Mouse (Mus musculus) MEL (cell line): ENCODE measurements around the gene Sphk2. TPM values are rescaled to one million over a fixed set of nuclear protein-coding genes. Genes with fewer than 3 reads are reported as not detected.

ENCODE experiments used
- DNase-seq: peaks from one replicate; pipeline ENCODE4 v3.0.0; 2011; ENCODE audit warnings: low read depth, low spot score
- H3K27ac ChIP-seq: 2 replicates; pipeline ENCODE4 v1.5.1; 2012; ENCODE audit warnings: low read depth, mild to moderate bottlenecking, control low read depth, low read length, moderate library complexity; ENCODE audit not compliant: control insufficient read depth
- H3K27me3 ChIP-seq, 2 experiments: fragments of 150-350 bp in 1 of 2; sonication (generic) in 1 of 2; 2 replicates each; pipeline ENCODE4 v1.6.1; 2012; ENCODE audit warnings: low read length in 2 of 2, mild to moderate bottlenecking in 2 of 2, improper control_type of control experiment in 1 of 2, moderate library complexity in 1 of 2; ENCODE audit not compliant: insufficient read depth in 2 of 2, control insufficient read depth in 1 of 2
- H3K36me3 ChIP-seq, 2 experiments: 2 replicates each; pipeline ENCODE4 v1.6.1; 2012 to 2014; ENCODE audit warnings: low read length in 2 of 2, improper control_type of control experiment in 1 of 2, inconsistent platforms in 1 of 2, mild to moderate bottlenecking in 1 of 2; ENCODE audit not compliant: insufficient read depth in 2 of 2, control insufficient read depth in 1 of 2
- H3K4me1 ChIP-seq, 2 experiments: fragments of 150-350 bp in 1 of 2; sonication (generic) in 1 of 2; 2 replicates each; pipeline ENCODE4 v1.6.1; 2012; ENCODE audit warnings: low read length in 2 of 2, improper control_type of control experiment in 1 of 2, mild to moderate bottlenecking in 1 of 2; ENCODE audit not compliant: insufficient read depth in 2 of 2, control insufficient read depth in 1 of 2
- H3K4me3 ChIP-seq, 2 experiments: fragments of 150-350 bp in 1 of 2; sonication (generic) in 1 of 2; 2 replicates each; pipeline ENCODE4 v1.5.1; 2012; ENCODE audit warnings: low read depth in 2 of 2, low read length in 2 of 2, mild to moderate bottlenecking in 2 of 2, moderate library complexity in 2 of 2, control low read depth in 1 of 2, improper control_type of control experiment in 1 of 2; ENCODE audit not compliant: control insufficient read depth in 1 of 2, insufficient read depth in 1 of 2
- H3K79me2 ChIP-seq: 2 replicates; pipeline ENCODE4 v1.6.1; 2012; ENCODE audit warnings: mild to moderate bottlenecking, low read length, moderate library complexity; ENCODE audit not compliant: control insufficient read depth, poor library complexity, insufficient read depth
- H3K9ac ChIP-seq: 2 replicates; pipeline ENCODE4 v1.6.1; 2012; ENCODE audit warnings: low read depth, mild to moderate bottlenecking, control low read depth, low read length, moderate library complexity; ENCODE audit not compliant: control insufficient read depth, poor library complexity, severe bottlenecking
- H3K9me3 ChIP-seq: fragments of 150-350 bp; sonication (generic); replicated peaks from 2 replicates; pipeline ENCODE4 v1.6.1; 2012; ENCODE audit warnings: mild to moderate bottlenecking, low read length, improper control_type of control experiment, moderate library complexity; ENCODE audit not compliant: insufficient read depth
- BHLHE40 ChIP-seq: IDR thresholded peaks from 2 replicates; pipeline ENCODE4 v1.6.1; 2012; ENCODE audit warnings: low read depth, mild to moderate bottlenecking, inconsistent platforms, low read length, improper control_type of control experiment, borderline replicate concordance
- CHD1 ChIP-seq: IDR thresholded peaks from 2 replicates; pipeline ENCODE4 v1.6.1; 2012; ENCODE audit warnings: low read depth, mild to moderate bottlenecking, inconsistent platforms, low read length, improper control_type of control experiment
- CHD2 ChIP-seq: IDR thresholded peaks from 2 replicates; pipeline ENCODE4 v1.6.1; 2011; ENCODE audit warnings: low read length, improper control_type of control experiment
- ELF1 ChIP-seq: IDR thresholded peaks from 2 replicates; pipeline ENCODE4 v1.6.1; 2014; ENCODE audit warnings: low read depth, mild to moderate bottlenecking, inconsistent platforms, low read length, improper control_type of control experiment, moderate library complexity
- EP300 ChIP-seq, 2 experiments: IDR thresholded peaks; 2 replicates each; pipeline ENCODE4 v1.6.1; 2011; ENCODE audit warnings: improper control_type of control experiment in 2 of 2, low read length in 2 of 2, low read depth in 1 of 2, mild to moderate bottlenecking in 1 of 2
- ETS1 ChIP-seq: IDR thresholded peaks from 2 replicates; pipeline ENCODE4 v1.6.1; 2012; ENCODE audit warnings: low read depth, mild to moderate bottlenecking, inconsistent platforms, low read length, improper control_type of control experiment, moderate library complexity
- GATA1 ChIP-seq: IDR thresholded peaks from 2 replicates; pipeline ENCODE4 v1.6.1; 2011; ENCODE audit warnings: low read depth, low read length, improper control_type of control experiment
- HCFC1 ChIP-seq: IDR thresholded peaks from 2 replicates; pipeline ENCODE4 v1.6.1; 2012; ENCODE audit warnings: low read depth, mild to moderate bottlenecking, inconsistent platforms, low read length, improper control_type of control experiment, moderate library complexity
- JUND ChIP-seq: IDR thresholded peaks from 2 replicates; pipeline ENCODE4 v1.6.1; 2011; ENCODE audit warnings: low read depth, mild to moderate bottlenecking, improper control_type of control experiment, low read length
- KAT2A ChIP-seq: conservative IDR thresholded peaks from 2 replicates; pipeline ENCODE4 v1.6.1; 2012; ENCODE audit warnings: low read depth, low read length, improper control_type of control experiment, inconsistent platforms
- MAX ChIP-seq: IDR thresholded peaks from 2 replicates; pipeline ENCODE4 v1.6.1; 2011; ENCODE audit warnings: low read length, improper control_type of control experiment
- MAZ ChIP-seq: IDR thresholded peaks from 2 replicates; pipeline ENCODE4 v1.6.1; 2012; ENCODE audit warnings: low read depth, mild to moderate bottlenecking, inconsistent platforms, low read length, improper control_type of control experiment
- MEF2A ChIP-seq: IDR thresholded peaks from 2 replicates; pipeline ENCODE4 v1.6.1; 2014; ENCODE audit warnings: low read depth, mild to moderate bottlenecking, inconsistent platforms, low read length, improper control_type of control experiment; ENCODE audit not compliant: poor library complexity, insufficient replicate concordance, severe bottlenecking; ENCODE audit errors: extremely low read depth
- MXI1 ChIP-seq: IDR thresholded peaks from 2 replicates; pipeline ENCODE4 v1.6.1; 2011; ENCODE audit warnings: mild to moderate bottlenecking, low read depth, low read length, improper control_type of control experiment
- MYB ChIP-seq: IDR thresholded peaks from 2 replicates; pipeline ENCODE4 v1.6.1; 2011; ENCODE audit warnings: mild to moderate bottlenecking, low read depth, low read length, improper control_type of control experiment
- MYC ChIP-seq: IDR thresholded peaks from 2 replicates; pipeline ENCODE4 v1.6.1; 2011; ENCODE audit warnings: low read depth, mild to moderate bottlenecking, low read length, improper control_type of control experiment, moderate library complexity
- NELFE ChIP-seq: IDR thresholded peaks from 2 replicates; pipeline ENCODE4 v1.6.1; 2011; ENCODE audit warnings: low read depth, low read length, improper control_type of control experiment
- NRF1 ChIP-seq: IDR thresholded peaks from 2 replicates; pipeline ENCODE4 v1.6.1; 2014; ENCODE audit warnings: low read depth, mild to moderate bottlenecking, inconsistent platforms, low read length, improper control_type of control experiment, moderate library complexity; ENCODE audit not compliant: poor library complexity, insufficient read depth, severe bottlenecking
- POLR2A ChIP-seq, 2 experiments: IDR thresholded peaks; 2 replicates each; pipeline ENCODE4 v1.6.1; 2011 to 2012; ENCODE audit warnings: low read length in 2 of 2, mild to moderate bottlenecking in 2 of 2, control low read depth in 1 of 2, improper control_type of control experiment in 1 of 2, low read depth in 1 of 2, moderate library complexity in 1 of 2; ENCODE audit not compliant: control insufficient read depth in 1 of 2, insufficient read depth in 1 of 2, poor library complexity in 1 of 2
- POLR2AphosphoS2 ChIP-seq: IDR thresholded peaks from 2 replicates; pipeline ENCODE4 v1.6.1; 2011; ENCODE audit warnings: low read length, improper control_type of control experiment
- POLR2AphosphoS5 ChIP-seq: IDR thresholded peaks from 2 replicates; pipeline ENCODE4 v1.6.1; 2012; ENCODE audit warnings: low read depth, borderline replicate concordance, mild to moderate bottlenecking, inconsistent platforms, low read length, moderate library complexity, mixed read lengths
- RAD21 ChIP-seq: IDR thresholded peaks from 2 replicates; pipeline ENCODE4 v1.6.1; 2011; ENCODE audit warnings: mild to moderate bottlenecking, low read depth, low read length, improper control_type of control experiment
- SIN3A ChIP-seq: IDR thresholded peaks from 2 replicates; pipeline ENCODE4 v1.6.1; 2012; ENCODE audit warnings: low read length, improper control_type of control experiment, inconsistent platforms
- SMC3 ChIP-seq: IDR thresholded peaks from 2 replicates; pipeline ENCODE4 v1.6.1; 2011; ENCODE audit warnings: low read depth, low read length, improper control_type of control experiment
- TAL1 ChIP-seq: IDR thresholded peaks from 2 replicates; pipeline ENCODE4 v1.6.1; 2012; ENCODE audit warnings: mild to moderate bottlenecking, inconsistent platforms, low read length, moderate library complexity, mixed read lengths
- TBP ChIP-seq: IDR thresholded peaks from 2 replicates; pipeline ENCODE4 v1.8.0; 2011; ENCODE audit warnings: low read depth, low read length, improper control_type of control experiment
- TCF12 ChIP-seq: IDR thresholded peaks from 2 replicates; pipeline ENCODE4 v1.6.1; 2014; ENCODE audit warnings: low read depth, mild to moderate bottlenecking, inconsistent platforms, low read length, improper control_type of control experiment, moderate library complexity
- UBTF ChIP-seq: IDR thresholded peaks from 2 replicates; pipeline ENCODE4 v1.6.1; 2012; ENCODE audit warnings: low read depth, mild to moderate bottlenecking, inconsistent platforms, low read length, improper control_type of control experiment, moderate library complexity, borderline replicate concordance; ENCODE audit not compliant: insufficient read depth
- USF1 ChIP-seq: IDR thresholded peaks from 2 replicates; pipeline ENCODE4 v1.6.1; 2014; ENCODE audit warnings: low read depth, mild to moderate bottlenecking, inconsistent platforms, low read length, improper control_type of control experiment, moderate library complexity
- USF2 ChIP-seq, 2 experiments: IDR thresholded peaks; 2 replicates each; pipeline ENCODE4 v1.6.1; 2011 to 2012; ENCODE audit warnings: improper control_type of control experiment in 2 of 2, low read length in 2 of 2, borderline replicate concordance in 1 of 2, inconsistent platforms in 1 of 2, low read depth in 1 of 2, mild to moderate bottlenecking in 1 of 2; ENCODE audit not compliant: insufficient read depth in 1 of 2
- ZKSCAN1 ChIP-seq: IDR thresholded peaks from 2 replicates; pipeline ENCODE4 v1.6.1; 2012; ENCODE audit warnings: low read depth, mild to moderate bottlenecking, inconsistent platforms, low read length, improper control_type of control experiment, moderate library complexity
- ZMIZ1 ChIP-seq: IDR thresholded peaks from 2 replicates; pipeline ENCODE4 v1.6.1; 2012; ENCODE audit warnings: low read depth, mild to moderate bottlenecking, inconsistent platforms, low read length, improper control_type of control experiment, moderate library complexity
- ZNF384 ChIP-seq: IDR thresholded peaks from 2 replicates; pipeline ENCODE4 v1.6.1; 2012; ENCODE audit warnings: low read depth, mild to moderate bottlenecking, inconsistent platforms, low read length, improper control_type of control experiment
- polyA plus RNA-seq, 2 experiments: library from polyadenylated mRNA; stranded (reverse) in 1 of 2; unstranded in 1 of 2; fragments of >175 nt in 1 of 2; fragments of >200 nt in 1 of 2; gene quantifications; 2 replicates each; pipeline versions ENCODE4 v1.2.1 to v1.2.4; 2012; ENCODE audit warnings: low replicate concordance in 2 of 2, low read depth in 1 of 2; ENCODE audit not compliant: insufficient read length in 2 of 2, insufficient read depth in 1 of 2, missing spikeins in 1 of 2
- total RNA-seq: library from RNA; depleted of rRNA; stranded (reverse); fragments of 300-350 nt; gene quantifications from 2 replicates; pipeline ENCODE4 v1.2.3, GENCODE M21; 2012

Gene Sphk2
- total and polyA plus RNA-seq, 3 experiments, result 21.0 to 40.2 TPM; not detected in 1

- Histone ChIP-seq H3K79me2 (peaks cover 7% of the 10 kb centered on the region), H3K4me1 (peaks cover 0 to 12% of the 10 kb centered on the region in 2 experiments; a peak in 1 of 4 replicates), H3K4me3 (peak overlapping the region; percentile 51 to 61), H3K27ac (peak overlapping the region; percentile 98), H3K27me3 (no peaks in the 10 kb centered on the region), H3K36me3 (peaks cover 0 to 5% of the 10 kb centered on the region in 2 experiments; a peak in 2 of 4 replicates), H3K9ac (peak overlapping the region; percentile 85), H3K9me3 (no peaks in the 10 kb centered on the region)
- DNase-seq, result peak; percentile 98
- TF ChIP-seq TAL1 (no peak), ZNF384 (no peak), USF1 (peak; percentile 96), KAT2A (no peak; the same call in 1 of the 2 replicates), POLR2A (IDR thresholded peaks at IDR 0.05; ENCODE audit: control insufficient read depth in 1 of 2, insufficient read depth in 1 of 2, low read depth in 1 of 2, low read length in 2 of 2, poor library complexity in 1 of 2) (peak; percentile 45 to 88; a peak in 3 of 4 replicates), BHLHE40 (peak; percentile 97), MYB (no peak), HCFC1 (peak; percentile 80), SMC3 (no peak), CHD2 (no peak), TBP (peak; percentile 76), ELF1 (0 out of 2 replicates have a peak, but pooled peaks have one; percentile 37), NRF1 (peak; percentile 77), TCF12 (peak; percentile 49; the same call in 1 of the 2 replicates), EP300 (IDR thresholded peaks at IDR 0.05; ENCODE audit: low read depth in 1 of 2, low read length in 2 of 2) (no peak; a peak in 1 of 4 replicates), ZKSCAN1 (no peak), UBTF (no peak), MEF2A (no peak), POLR2AphosphoS5 (no peak), NELFE (peak; percentile 64), ZMIZ1 (peak; percentile 22; the same call in 1 of the 2 replicates), ETS1 (peak; percentile 68), MYC (peak; percentile 96), USF2 (IDR thresholded peaks at IDR 0.05; ENCODE audit: borderline replicate concordance in 1 of 2, insufficient read depth in 1 of 2, low read depth in 1 of 2, low read length in 2 of 2) (peak in 1 of 2 experiments; percentile 81; a peak in 2 of 4 replicates), GATA1 (no peak), CHD1 (peak; percentile 92; the same call in 1 of the 2 replicates), MAX (peak; percentile 94), RAD21 (no peak), POLR2AphosphoS2 (peak; percentile 89), JUND (no peak), SIN3A (peak; percentile 62; the same call in 1 of the 2 replicates), MAZ (no peak; the same call in 1 of the 2 replicates), MXI1 (peak; percentile 95)
Observed at GRCm38 (mm10) chr7:45707375-45707967, 10.3 kb downstream of the Sphk2 start.
